In genomic region chr4:124305871-124306555, GRCm38 (mm10) we compare ENCODE assay signal across 16 mouse cellular contexts.
A peak's percentile ranks its signal among the peaks of the same experiment; 100 is the strongest.
DNase-seq lines count a peak whose midpoint lies in the region; ATAC-seq lines count a peak whose summit lies in the region.
"Had no signal": no experiment of that assay in that cellular context is flagged by ENCODE, and none has a peak within 500 bp of the region (broad histone marks: within the 10 kb centered on the region; RNA-seq: fewer than 3 reads in every experiment).

No protein-coding gene starts in this region.

- peaks cover 7% of the 10 kb centered on the region; the same call in 1 of the 2 replicates for H3K27me3 ChIP-seq in midbrain, embryonic 11.5 days (ENCODE audit: control insufficient read depth, insufficient read depth, low read length)
- no peaks in the 10 kb centered on the region for H3K27me3 ChIP-seq in midbrain, embryonic 15.5 days (replicated peaks)
- no peaks in the 10 kb centered on the region for H3K27me3 ChIP-seq in hindbrain, embryonic 14.5 days (ENCODE audit: control insufficient read depth, insufficient read depth, low read length)
- peaks cover 6% of the 10 kb centered on the region; the same call in 1 of the 2 replicates for H3K27me3 ChIP-seq in midbrain, embryonic 14.5 days (ENCODE audit: control insufficient read depth, insufficient read depth, low read length)

- no peaks in the 10 kb centered on the region for H3K36me3 ChIP-seq in midbrain, embryonic 11.5 days (ENCODE audit: control insufficient read depth, insufficient read depth, low read length)
- no peaks in the 10 kb centered on the region for H3K36me3 ChIP-seq in midbrain, embryonic 15.5 days (replicated peaks)
- no peaks in the 10 kb centered on the region for H3K36me3 ChIP-seq in hindbrain, embryonic 14.5 days (replicated peaks; ENCODE audit: control insufficient read depth, insufficient read depth)
- no peaks in the 10 kb centered on the region for H3K36me3 ChIP-seq in midbrain, embryonic 14.5 days (ENCODE audit: control insufficient read depth, insufficient read depth, low read length)
- H3K36me3 ChIP-seq: heart, embryonic 13.5 days; limb, embryonic 15.5 days had no signal

- H3K4me1 ChIP-seq in midbrain, embryonic 11.5 days (ENCODE audit: control insufficient read depth, insufficient read depth, low read length) = peaks cover under 1% of the 10 kb centered on the region; the same call in 1 of the 2 replicates
- H3K4me1 ChIP-seq in midbrain, embryonic 15.5 days = peaks cover 17% of the 10 kb centered on the region; the same call in 1 of the 2 replicates
- peaks cover 18% of the 10 kb centered on the region for H3K4me1 ChIP-seq in hindbrain, embryonic 14.5 days (replicated peaks; ENCODE audit: control insufficient read depth, insufficient read depth, low read length)
- H3K4me1 ChIP-seq in midbrain, embryonic 14.5 days (ENCODE audit: control insufficient read depth, insufficient read depth, low read length) = peaks cover 14% of the 10 kb centered on the region

- no peak overlapping the region for H3K4me3 ChIP-seq in midbrain, embryonic 11.5 days (ENCODE audit: low read depth, low read length)
- no peak overlapping the region for H3K4me3 ChIP-seq in midbrain, embryonic 15.5 days
- no peak overlapping the region for H3K4me3 ChIP-seq in hindbrain, embryonic 14.5 days (replicated peaks; ENCODE audit: low read length)
- no peak overlapping the region for H3K4me3 ChIP-seq in midbrain, embryonic 14.5 days (replicated peaks; ENCODE audit: low read depth, low read length)
- H3K4me3 ChIP-seq: erythroblast, embryonic 14.5 days; heart, embryonic 13.5 days; limb, embryonic 15.5 days had no signal

- H3K4me2 ChIP-seq in midbrain, embryonic 11.5 days = no peak overlapping the region
- H3K4me2 ChIP-seq in midbrain, embryonic 15.5 days = no peak overlapping the region
- H3K4me2 ChIP-seq in hindbrain, embryonic 14.5 days (replicated peaks) = no peak overlapping the region
- H3K4me2 ChIP-seq in midbrain, embryonic 14.5 days (ENCODE audit: low read length) = no peak overlapping the region
- H3K4me2 ChIP-seq: heart, embryonic 13.5 days; limb, embryonic 15.5 days had no signal

- no peak overlapping the region for H3K9ac ChIP-seq in midbrain, embryonic 11.5 days (ENCODE audit: low read length)
- H3K9ac ChIP-seq in midbrain, embryonic 15.5 days = no peak overlapping the region
- H3K9ac ChIP-seq in hindbrain, embryonic 14.5 days = no peak overlapping the region; the same call in 1 of the 2 replicates
- no peak overlapping the region for H3K9ac ChIP-seq in midbrain, embryonic 14.5 days (replicated peaks; ENCODE audit: low read length)
- H3K9ac ChIP-seq: heart, embryonic 13.5 days; limb, embryonic 15.5 days had no signal

- peak; percentile 74 for ATAC-seq in frontal cortex, adult (ENCODE audit: low TSS enrichment)
- ATAC-seq in midbrain, embryonic 11.5 days (ENCODE audit: low FRiP score) = no peak
- ATAC-seq in midbrain, embryonic 15.5 days (replicated peaks) = no peak
- no peak for ATAC-seq in hindbrain, embryonic 14.5 days (ENCODE audit: low FRiP score)
- ATAC-seq in midbrain, embryonic 14.5 days (ENCODE audit: low FRiP score, low TSS enrichment) = no peak
- ATAC-seq in inflammation-experienced regulatory T-cells, adult 6 months = no peak
- ATAC-seq: intestine, embryonic 16.5 days had no signal

- no peak for DNase-seq in frontal cortex, postnatal 10 days (ENCODE audit: low spot score in 2 of 2)
- peak; percentile 81 for DNase-seq in midbrain, embryonic 11.5 days (ENCODE audit: low spot score, missing footprints)
- DNase-seq in hindbrain, embryonic 14.5 days (ENCODE audit: low spot score) = no peak
- peak; percentile 47 for DNase-seq in midbrain, embryonic 14.5 days
- DNase-seq: adrenal gland, adult 2 months; cerebellum, adult 18-20 months; heart, postnatal 36 days; lung, postnatal 14 days; thymus, postnatal 36 days had no signal

- H3K9me3 ChIP-seq in midbrain, embryonic 11.5 days (ENCODE audit: control insufficient read depth, low read length) = no peaks in the 10 kb centered on the region
- no peaks in the 10 kb centered on the region for H3K9me3 ChIP-seq in midbrain, embryonic 15.5 days
- H3K9me3 ChIP-seq in hindbrain, embryonic 14.5 days (ENCODE audit: control insufficient read depth, low read length) = no peaks in the 10 kb centered on the region
- H3K9me3 ChIP-seq in midbrain, embryonic 14.5 days (ENCODE audit: control insufficient read depth, low read length) = no peaks in the 10 kb centered on the region
- H3K9me3 ChIP-seq: heart, embryonic 13.5 days; limb, embryonic 15.5 days had no signal

- WGBS in midbrain, embryonic 11.5 days = 61% methylated on average over 10 of the region's 10 CpGs
- WGBS in midbrain, embryonic 15.5 days = 45% methylated on average over 10 of the region's 10 CpGs
- WGBS in hindbrain, embryonic 14.5 days = 44% methylated on average over 10 of the region's 10 CpGs
- WGBS in midbrain, embryonic 14.5 days = 47% methylated on average over 10 of the region's 10 CpGs

- H3K27ac ChIP-seq in midbrain, embryonic 11.5 days (ENCODE audit: low read depth, low read length) = no peak overlapping the region
- H3K27ac ChIP-seq in midbrain, embryonic 15.5 days = no peak overlapping the region
- H3K27ac ChIP-seq in hindbrain, embryonic 14.5 days = 0 out of 2 replicates have a peak overlapping the region, but pooled peaks have one; percentile 39
- H3K27ac ChIP-seq in midbrain, embryonic 14.5 days (replicated peaks; ENCODE audit: low read depth, low read length) = 0 out of 2 replicates have a peak overlapping the region, but pooled peaks have one; percentile 1
- H3K27ac ChIP-seq: heart, embryonic 13.5 days; limb, embryonic 15.5 days had no signal

Comparison
In these comparisons a context has a peak if more than half of its experiments do, and no peak if none do; other contexts are left out.
1. H3K27ac ChIP-seq: peak in hindbrain, embryonic 14.5 days (single experiment) and midbrain, embryonic 14.5 days (single experiment); none in midbrain, embryonic 11.5 days (single experiment) and midbrain, embryonic 15.5 days (single experiment).
2. DNase-seq: peak in midbrain, embryonic 11.5 days (single experiment) and midbrain, embryonic 14.5 days (single experiment); none in frontal cortex, postnatal 10 days (0 of 2) and hindbrain, embryonic 14.5 days (single experiment).